Mouse (Mus musculus) embryonic facial prominence, embryonic 14.5 days (tissue): ENCODE measurements around the gene Cmip. TPM values are rescaled to one million over a fixed set of nuclear protein-coding genes. Genes with fewer than 3 reads are reported as not detected.

ENCODE experiments used
- ATAC-seq: fragments of 200-750 bp; cut with Nextera tagmentation; 2 replicates; pipeline ENCODE4 v1.8.0; 2017; ENCODE audit warnings: low read depth, moderate number of reproducible peaks, moderate TSS enrichment
- DNase-seq: peaks from one replicate; pipeline ENCODE4 v3.0.0-alpha.2; 2015; ENCODE audit warnings: low spot score
- H3K27ac ChIP-seq: fragments of 300-500 bp; sonication (generic); replicated peaks from 2 replicates; pipeline ENCODE4 v1.5.1; 2014; ENCODE audit warnings: low read depth, mild to moderate bottlenecking, low read length, moderate library complexity
- H3K27me3 ChIP-seq: fragments of 300-500 bp; sonication (generic); replicated peaks from 2 replicates; pipeline ENCODE4 v1.6.1; 2014; ENCODE audit warnings: low read length; ENCODE audit not compliant: control insufficient read depth, insufficient read depth
- H3K36me3 ChIP-seq: fragments of 300-500 bp; sonication (generic); 2 replicates; pipeline ENCODE4 v1.6.1; 2014; ENCODE audit warnings: low read length, mixed read lengths; ENCODE audit not compliant: control insufficient read depth, insufficient read depth
- H3K4me1 ChIP-seq: fragments of 300-500 bp; sonication (generic); 2 replicates; pipeline ENCODE4 v1.6.1; 2014; ENCODE audit warnings: antibody characterized with exemption, low read length; ENCODE audit not compliant: control insufficient read depth, insufficient read depth
- H3K4me2 ChIP-seq: fragments of 300-500 bp; sonication (generic); 2 replicates; pipeline ENCODE4 v1.6.1; 2014; ENCODE audit warnings: low read depth, mild to moderate bottlenecking, low read length, moderate library complexity, mixed read lengths
- H3K4me3 ChIP-seq: fragments of 300-500 bp; sonication (generic); 2 replicates; pipeline ENCODE4 v1.5.1; 2014; ENCODE audit warnings: low read depth, mild to moderate bottlenecking, low read length
- H3K9ac ChIP-seq: fragments of 300-500 bp; sonication (generic); 2 replicates; pipeline ENCODE4 v1.6.1; 2014; ENCODE audit warnings: low read depth, mild to moderate bottlenecking, low read length, moderate library complexity, mixed read lengths
- H3K9me3 ChIP-seq: fragments of 300-500 bp; sonication (generic); 2 replicates; pipeline ENCODE4 v1.6.1; 2016; ENCODE audit warnings: low read length; ENCODE audit not compliant: control insufficient read depth
- WGBS: fragments of 180-500 bp; shearing (Covaris S2); extraction: QIAGEN DNeasy Blood & Tissue Kit; methylation state at CpG from one replicate; pipeline ENCODE4 v1.1.7; 2014; 5-methylcytosine and 5-hydroxymethylcytosine counted together
- polyA plus RNA-seq: library from polyadenylated mRNA; unstranded; fragments of >200 nt; fragmentation: Nextera tagmentation; extraction: Ambion mirVana; gene quantifications from 2 replicates; pipeline ENCODE4 v1.2.1, GENCODE M21; 2014

The Cmip gene
- polyA plus RNA-seq, 1 experiment from 2014 or later: 27.7 TPM

- Histone ChIP-seq H3K4me1 (0 out of 2 replicates have a peak, but pooled peaks cover 4% of the 10 kb centered on the region), H3K4me2 (peak overlapping the region; percentile 55), H3K9me3 (no peaks in the 10 kb centered on the region), H3K27ac (no peak overlapping the region; the same call in 1 of the 2 replicates), H3K27me3 (no peaks in the 10 kb centered on the region), H3K4me3 (peak overlapping the region; percentile 27), H3K9ac (peak overlapping the region; percentile 38), H3K36me3 (no peaks in the 10 kb centered on the region)
- ATAC-seq (peak; percentile 89), DNase-seq (peak; percentile 93)
- WGBS: 3% methylated on average over 3 of the region's 14 CpGs
Measured at GRCm38 (mm10) chr8:117470342-117470781, 213.5 kb downstream of the Cmip start.

GRCm38 (mm10) chr8:117471174-117471573 lies 214.3 kb downstream of the Cmip start:
- H3K27ac ChIP-seq: no peak overlapping the region
- ATAC-seq (peak; percentile 20; the same call in 1 of the 2 replicates), DNase-seq (peak; percentile 60)
- no peak overlapping the region for H3K9ac ChIP-seq
- no peaks in the 10 kb centered on the region for H3K36me3 ChIP-seq
- 10% methylated on average over 3 of the region's 3 CpGs for WGBS
- no peaks in the 10 kb centered on the region for H3K9me3 ChIP-seq
- no peak overlapping the region for H3K4me3 ChIP-seq
- no peaks in the 10 kb centered on the region for H3K27me3 ChIP-seq
- 0 out of 2 replicates have a peak, but pooled peaks cover 4% of the 10 kb centered on the region for H3K4me1 ChIP-seq
- H3K4me2 ChIP-seq: no peak overlapping the region

DNA sequence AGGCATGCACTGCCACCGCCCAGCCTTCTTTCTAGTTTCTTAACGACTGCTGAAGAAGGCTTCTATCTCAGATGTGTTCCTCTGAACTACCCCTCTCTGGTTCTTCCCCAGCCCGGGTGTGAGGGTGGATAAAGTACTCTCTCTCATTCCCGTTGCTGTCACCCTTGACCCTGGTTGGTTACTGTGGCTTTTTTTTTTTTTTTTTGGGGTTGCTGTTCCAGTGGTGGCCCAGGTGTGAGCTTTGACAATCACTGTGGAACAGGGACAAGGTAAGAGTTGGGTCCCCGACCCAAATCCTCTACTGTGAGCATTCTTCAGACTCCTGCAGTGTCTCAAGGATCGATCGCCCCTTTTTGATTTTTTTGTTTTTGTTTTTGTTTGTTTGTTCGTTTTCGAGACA lies 214.8 kb downstream of the Cmip start:
- no peak for ATAC-seq

DNA sequence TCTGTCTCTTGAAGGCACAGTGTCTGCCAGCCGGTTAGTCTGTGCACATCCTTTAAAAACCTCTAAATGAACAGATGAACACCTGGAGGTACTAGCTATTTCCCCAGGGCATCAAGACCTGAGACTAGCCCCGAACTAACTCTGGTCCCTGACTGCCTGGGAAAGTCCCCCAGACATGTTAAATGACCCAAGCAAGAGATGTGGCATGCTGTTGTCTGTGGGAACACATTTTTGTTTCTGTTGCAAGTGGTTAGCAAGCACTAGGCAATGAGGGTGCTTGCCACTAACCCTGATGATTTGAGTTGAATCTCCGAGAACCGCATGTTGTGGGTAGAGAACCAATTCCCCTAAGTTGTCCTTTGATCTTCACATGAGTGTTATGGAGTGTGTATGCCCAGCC lies 215.5 kb downstream of the Cmip start:
- H3K9me3 ChIP-seq: no peaks in the 10 kb centered on the region
- WGBS: 80% methylated on average over 4 of the region's 4 CpGs
- 0 out of 2 replicates have a peak, but pooled peaks cover 4% of the 10 kb centered on the region for H3K4me1 ChIP-seq
- no peaks in the 10 kb centered on the region for H3K27me3 ChIP-seq
- H3K36me3 ChIP-seq: no peaks in the 10 kb centered on the region
- H3K4me2 ChIP-seq: no peak overlapping the region
- H3K4me3 ChIP-seq: no peak overlapping the region
- H3K27ac ChIP-seq: no peak overlapping the region
- DNase-seq (no peak), ATAC-seq (no peak)
- H3K9ac ChIP-seq: no peak overlapping the region

More for the DNA sequence above, 214.8 kb downstream of the Cmip start:
- Histone ChIP-seq H3K9ac (no peak overlapping the region), H3K4me2 (no peak overlapping the region), H3K9me3 (no peaks in the 10 kb centered on the region), H3K27ac (no peak overlapping the region), H3K4me1 (0 out of 2 replicates have a peak, but pooled peaks cover 4% of the 10 kb centered on the region), H3K4me3 (no peak overlapping the region), H3K27me3 (no peaks in the 10 kb centered on the region), H3K36me3 (no peaks in the 10 kb centered on the region)
- WGBS: 77% methylated on average over 9 of the region's 9 CpGs
- DNase-seq: no peak

GRCm38 (mm10) chr8:117474944-117475343 lies 218.1 kb downstream of the Cmip start:
- Histone ChIP-seq H3K4me2 (no peak overlapping the region), H3K9me3 (0 out of 2 replicates have a peak, but pooled peaks cover 6% of the 10 kb centered on the region), H3K9ac (no peak overlapping the region), H3K4me3 (no peak overlapping the region), H3K27ac (no peak overlapping the region), H3K4me1 (0 out of 2 replicates have a peak, but pooled peaks cover 4% of the 10 kb centered on the region), H3K36me3 (no peaks in the 10 kb centered on the region), H3K27me3 (no peaks in the 10 kb centered on the region)
- ATAC-seq: peak; percentile 73
- WGBS: 0% methylated on average over 3 of the region's 5 CpGs
- peak; percentile 93 for DNase-seq

- Histone ChIP-seq H3K4me3 (no peak overlapping the region), H3K27me3 (no peaks in the 10 kb centered on the region), H3K27ac (no peak overlapping the region), H3K4me2 (no peak overlapping the region), H3K36me3 (no peaks in the 10 kb centered on the region), H3K9me3 (0 out of 2 replicates have a peak, but pooled peaks cover 7% of the 10 kb centered on the region), H3K4me1 (no peaks in the 10 kb centered on the region), H3K9ac (no peak overlapping the region)
- WGBS: 65% methylated on average over 7 of the region's 7 CpGs
- ATAC-seq (no peak), DNase-seq (no peak)
Measured at GRCm38 (mm10) chr8:117475819-117476218, 219.0 kb downstream of the Cmip start.

DNA sequence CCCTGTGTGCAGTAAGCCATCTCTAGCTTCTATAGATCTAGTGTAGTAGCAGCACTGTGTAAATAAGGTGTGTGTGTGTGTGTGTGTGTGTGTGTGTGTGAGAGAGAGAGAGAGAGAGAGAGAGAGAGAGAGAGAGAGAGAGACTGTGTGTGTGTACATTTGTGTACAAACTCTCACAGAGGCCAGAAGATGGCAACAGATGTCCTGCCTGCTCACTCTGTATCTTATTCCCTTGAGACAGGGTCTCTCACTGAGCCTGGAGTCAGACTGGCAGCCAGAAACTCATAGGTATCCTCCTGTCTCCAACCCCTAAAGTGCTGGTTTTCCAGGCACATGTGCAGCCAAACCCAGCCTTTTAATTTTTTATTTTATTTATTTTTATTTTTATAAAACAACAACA lies 221.2 kb downstream of the Cmip start:
- DNase-seq (no peak), ATAC-seq (no peak)
- no peaks in the 10 kb centered on the region for H3K4me1 ChIP-seq
- H3K27ac ChIP-seq: no peak overlapping the region
- H3K9ac ChIP-seq: no peak overlapping the region
- no peak overlapping the region for H3K4me3 ChIP-seq
- 0 out of 2 replicates have a peak, but pooled peaks cover 7% of the 10 kb centered on the region for H3K9me3 ChIP-seq
- H3K4me2 ChIP-seq: no peak overlapping the region
- H3K27me3 ChIP-seq: no peaks in the 10 kb centered on the region
- no peaks in the 10 kb centered on the region for H3K36me3 ChIP-seq

GRCm38 (mm10) chr8:117479996-117480395 lies 223.1 kb downstream of the Cmip start:
- WGBS: 94% methylated on average over 9 of the region's 9 CpGs
- Histone ChIP-seq H3K4me1 (no peaks in the 10 kb centered on the region), H3K4me3 (no peak overlapping the region), H3K4me2 (no peak overlapping the region), H3K27ac (no peak overlapping the region), H3K36me3 (no peaks in the 10 kb centered on the region), H3K9me3 (0 out of 2 replicates have a peak, but pooled peaks cover 7% of the 10 kb centered on the region), H3K9ac (no peak overlapping the region), H3K27me3 (no peaks in the 10 kb centered on the region)
- ATAC-seq (no peak), DNase-seq (no peak)

DNA sequence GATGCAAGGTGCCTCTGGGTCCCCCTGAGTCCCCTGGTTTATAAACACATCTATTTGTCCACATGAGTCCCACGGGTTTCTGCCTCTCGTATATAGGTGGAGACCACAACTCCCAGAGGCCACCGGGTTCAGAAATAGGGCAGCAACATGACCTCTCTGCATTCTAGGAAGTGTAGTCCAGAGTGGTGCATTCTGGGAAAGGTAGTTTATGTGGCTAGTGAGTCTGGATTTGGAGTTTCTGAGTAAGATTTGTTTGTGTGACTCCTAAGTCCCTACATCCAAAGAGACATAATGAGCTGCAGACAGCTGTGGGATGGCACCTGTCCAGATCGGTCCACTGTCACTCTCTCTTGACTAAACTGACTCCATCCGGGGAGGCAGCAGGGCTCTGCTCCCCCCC lies 223.7 kb downstream of the Cmip start:
- ATAC-seq: peak; percentile 64

More for the DNA sequence above, 223.7 kb downstream of the Cmip start:
- no peaks in the 10 kb centered on the region for H3K36me3 ChIP-seq
- H3K4me2 ChIP-seq: no peak overlapping the region
- H3K4me1 ChIP-seq: no peaks in the 10 kb centered on the region
- no peak overlapping the region for H3K27ac ChIP-seq
- H3K4me3 ChIP-seq: no peak overlapping the region
- 53% methylated on average over 5 of the region's 5 CpGs for WGBS
- H3K9me3 ChIP-seq: 0 out of 2 replicates have a peak, but pooled peaks cover 7% of the 10 kb centered on the region
- H3K27me3 ChIP-seq: no peaks in the 10 kb centered on the region
- peak; percentile 53 for DNase-seq
- no peak overlapping the region for H3K9ac ChIP-seq
